Mouse (Mus musculus) intestine, embryonic 15.5 days (tissue): ENCODE data around the gene Hcar1. TPM values are rescaled to one million over a fixed set of nuclear protein-coding genes. Genes with fewer than 3 reads are reported as not detected.

Experiments
- ATAC-seq: fragments of 200-750 bp; cut with Nextera tagmentation; 2 replicates; pipeline ENCODE4 v1.8.0; 2017; ENCODE audit warnings: moderate TSS enrichment, moderate library complexity
- H3K27ac ChIP-seq: fragments of 300-500 bp; sonication (generic); 2 replicates; pipeline ENCODE4 v1.5.1; 2015; ENCODE audit warnings: mild to moderate bottlenecking, inconsistent platforms
- H3K27me3 ChIP-seq: fragments of 300-500 bp; sonication (generic); replicated peaks from 2 replicates; pipeline ENCODE4 v1.6.1; 2015; ENCODE audit warnings: inconsistent platforms
- H3K36me3 ChIP-seq: fragments of 300-500 bp; sonication (generic); 2 replicates; pipeline ENCODE4 v1.6.1; 2015; ENCODE audit warnings: inconsistent platforms
- H3K4me1 ChIP-seq: fragments of 300-500 bp; sonication (generic); replicated peaks from 2 replicates; pipeline ENCODE4 v1.6.1; 2015; ENCODE audit warnings: inconsistent platforms
- H3K4me2 ChIP-seq: fragments of 300-500 bp; sonication (generic); replicated peaks from 2 replicates; pipeline ENCODE4 v1.6.1; 2015; ENCODE audit warnings: mild to moderate bottlenecking, inconsistent platforms
- H3K4me3 ChIP-seq: fragments of 300-500 bp; sonication (generic); replicated peaks from 2 replicates; pipeline ENCODE4 v1.5.1; 2015; ENCODE audit warnings: inconsistent platforms
- H3K9ac ChIP-seq: fragments of 300-500 bp; sonication (generic); 2 replicates; pipeline ENCODE4 v1.6.1; 2015; ENCODE audit warnings: inconsistent platforms
- H3K9me3 ChIP-seq: fragments of 300-500 bp; sonication (generic); 2 replicates; pipeline ENCODE4 v1.6.1; 2016; ENCODE audit warnings: inconsistent platforms
- WGBS: fragments of 180-500 bp; shearing (Covaris S2); methylation state at CpG from one replicate; pipeline ENCODE4 v1.1.7; 2015; 5-methylcytosine and 5-hydroxymethylcytosine counted together
- polyA plus RNA-seq: library from polyadenylated mRNA; unstranded; fragments of >200 nt; fragmentation: Nextera tagmentation; extraction: Ambion mirVana; gene quantifications from 2 replicates; pipeline ENCODE4 v1.2.1, GENCODE M21; 2015

Hcar1 gene
- 2.3 and 2.8 TPM in 2 replicates for polyA plus RNA-seq

GRCm38 (mm10) chr5:123879928-123880327 is at the start of gene Hcar1:
Gene Hcar1 (minus strand): TSS chr5:123880020.
- peak within 1 kb of the TSS; percentile 39 for H3K9ac ChIP-seq
- no peaks in the 10 kb centered on the region for H3K36me3 ChIP-seq
- peak within 1 kb of the TSS; percentile 22 for H3K4me3 ChIP-seq
- WGBS: 15% methylated on average over 12 of the region's 12 CpGs
- peak; percentile 88 for ATAC-seq
- H3K9me3 ChIP-seq: no peaks in the 10 kb centered on the region
- H3K27ac ChIP-seq: peak within 1 kb of the TSS; percentile 79
- H3K4me2 ChIP-seq: peak within 1 kb of the TSS; percentile 54
- H3K27me3 ChIP-seq: no peaks in the 10 kb centered on the region
- H3K4me1 ChIP-seq: peaks cover 20% of the 10 kb centered on the region

GRCm38 (mm10) chr5:123927118-123927517 is 47.3 kb upstream of the Hcar1 start, which contains the start of gene Gm43518:
Gene Gm43518 (plus strand): TSS chr5:123927418.
- Histone ChIP-seq H3K4me1 (peaks cover 2% of the 10 kb centered on the region; the same call in 1 of the 2 replicates), H3K9me3 (no peaks in the 10 kb centered on the region), H3K27me3 (no peaks in the 10 kb centered on the region), H3K36me3 (peaks cover 31% of the 10 kb centered on the region), H3K4me3 (no peak within 1 kb of the TSS), H3K4me2 (no peak within 1 kb of the TSS), H3K27ac (no peak within 1 kb of the TSS), H3K9ac (no peak within 1 kb of the TSS)
- no peak for ATAC-seq
- WGBS: 94% methylated on average over 9 of the region's 9 CpGs

GRCm38 (mm10) chr5:123922112-123922511 is 42.3 kb upstream of the Hcar1 start:
- Histone ChIP-seq H3K9ac (no peak overlapping the region), H3K36me3 (peaks cover 37% of the 10 kb centered on the region), H3K27me3 (no peaks in the 10 kb centered on the region), H3K4me1 (no peaks in the 10 kb centered on the region), H3K4me3 (no peak overlapping the region), H3K4me2 (no peak overlapping the region), H3K27ac (no peak overlapping the region), H3K9me3 (no peaks in the 10 kb centered on the region)
- no peak for ATAC-seq
- 91% methylated on average over 6 of the region's 6 CpGs for WGBS

GRCm38 (mm10) chr5:123914852-123915251 is 35.0 kb upstream of the Hcar1 start:
- 96% methylated on average over 3 of the region's 3 CpGs for WGBS
- no peak overlapping the region for H3K27ac ChIP-seq
- H3K36me3 ChIP-seq: peaks cover 20% of the 10 kb centered on the region
- H3K4me1 ChIP-seq: no peaks in the 10 kb centered on the region
- H3K9me3 ChIP-seq: no peaks in the 10 kb centered on the region
- no peak overlapping the region for H3K4me3 ChIP-seq
- no peak for ATAC-seq
- H3K9ac ChIP-seq: no peak overlapping the region
- H3K27me3 ChIP-seq: no peaks in the 10 kb centered on the region
- H3K4me2 ChIP-seq: no peak overlapping the region

- Histone ChIP-seq H3K4me2 (peak overlapping the region; percentile 76), H3K27me3 (no peaks in the 10 kb centered on the region), H3K4me3 (peak overlapping the region; percentile 99), H3K4me1 (peaks cover 10% of the 10 kb centered on the region), H3K9ac (peak overlapping the region; percentile 98), H3K36me3 (peaks cover 8% of the 10 kb centered on the region), H3K9me3 (no peaks in the 10 kb centered on the region), H3K27ac (peak overlapping the region; percentile 85)
- 4% methylated on average over 10 of the region's 10 CpGs for WGBS
- ATAC-seq: no peak
These were observed 27.8 kb upstream of the Hcar1 start for GRCm38 (mm10) chr5:123907631-123907977.

- H3K9ac ChIP-seq: peak within 1 kb of the TSS; percentile 98
- peak within 1 kb of the TSS; percentile 99 for H3K4me3 ChIP-seq
- H3K4me2 ChIP-seq: peak within 1 kb of the TSS; percentile 76
- H3K36me3 ChIP-seq: peaks cover 8% of the 10 kb centered on the region
- no peaks in the 10 kb centered on the region for H3K9me3 ChIP-seq
- peak within 1 kb of the TSS; percentile 85 for H3K27ac ChIP-seq
- WGBS: 1% methylated on average over 61 of the region's 61 CpGs
- peaks cover 10% of the 10 kb centered on the region for H3K4me1 ChIP-seq
- peak; percentile 97 for ATAC-seq
- H3K27me3 ChIP-seq: no peaks in the 10 kb centered on the region
These were observed 27.3 kb upstream of the Hcar1 start, which contains the start of gene Denr for GRCm38 (mm10) chr5:123906976-123907630. Gene Denr (plus strand): TSS chr5:123907175.

GRCm38 (mm10) chr5:123906146-123906975 is 26.5 kb upstream of the Hcar1 start:
- Histone ChIP-seq H3K9ac (no peak overlapping the region), H3K4me3 (no peak overlapping the region; the same call in 1 of the 2 replicates), H3K9me3 (no peaks in the 10 kb centered on the region), H3K27ac (no peak overlapping the region), H3K27me3 (no peaks in the 10 kb centered on the region), H3K36me3 (peaks cover 5% of the 10 kb centered on the region), H3K4me1 (peaks cover 10% of the 10 kb centered on the region), H3K4me2 (peak overlapping the region; percentile 43)
- ATAC-seq: no peak
- WGBS: 70% methylated on average over 17 of the region's 17 CpGs

GRCm38 (mm10) chr5:123904059-123904672 is 24.3 kb upstream of the Hcar1 start:
- ATAC-seq: no peak
- no peak overlapping the region for H3K27ac ChIP-seq
- H3K36me3 ChIP-seq: no peaks in the 10 kb centered on the region
- 69% methylated on average over 11 of the region's 11 CpGs for WGBS
- no peak overlapping the region for H3K4me3 ChIP-seq
- no peak overlapping the region for H3K9ac ChIP-seq
- H3K4me2 ChIP-seq: no peak overlapping the region
- H3K9me3 ChIP-seq: no peaks in the 10 kb centered on the region
- H3K4me1 ChIP-seq: peaks cover 10% of the 10 kb centered on the region
- H3K27me3 ChIP-seq: no peaks in the 10 kb centered on the region

GRCm38 (mm10) chr5:123897352-123897751 is 17.5 kb upstream of the Hcar1 start:
- Histone ChIP-seq H3K27me3 (no peaks in the 10 kb centered on the region), H3K27ac (no peak overlapping the region), H3K36me3 (no peaks in the 10 kb centered on the region), H3K9me3 (no peaks in the 10 kb centered on the region), H3K4me3 (no peak overlapping the region), H3K9ac (no peak overlapping the region), H3K4me1 (no peaks in the 10 kb centered on the region), H3K4me2 (no peak overlapping the region)
- no peak for ATAC-seq
- WGBS: 83% methylated on average over 13 of the region's 13 CpGs

- Histone ChIP-seq H3K4me1 (no peaks in the 10 kb centered on the region), H3K9me3 (no peaks in the 10 kb centered on the region), H3K36me3 (no peaks in the 10 kb centered on the region), H3K4me3 (no peak overlapping the region), H3K4me2 (no peak overlapping the region), H3K27ac (no peak overlapping the region), H3K27me3 (no peaks in the 10 kb centered on the region), H3K9ac (no peak overlapping the region)
- ATAC-seq: peak; percentile 39; the same call in 1 of the 2 replicates
- WGBS: 66% methylated on average over 11 of the region's 11 CpGs
These were observed 16.6 kb upstream of the Hcar1 start for GRCm38 (mm10) chr5:123896395-123896794.

- no peak overlapping the region for H3K27ac ChIP-seq
- no peaks in the 10 kb centered on the region for H3K27me3 ChIP-seq
- no peak overlapping the region for H3K9ac ChIP-seq
- H3K4me1 ChIP-seq: no peaks in the 10 kb centered on the region
- H3K36me3 ChIP-seq: no peaks in the 10 kb centered on the region
- no peaks in the 10 kb centered on the region for H3K9me3 ChIP-seq
- no peak overlapping the region for H3K4me2 ChIP-seq
- ATAC-seq: no peak
- H3K4me3 ChIP-seq: no peak overlapping the region
- WGBS: 95% methylated on average over 5 of the region's 5 CpGs
These were observed 13.7 kb upstream of the Hcar1 start for GRCm38 (mm10) chr5:123893520-123893919.

- Histone ChIP-seq H3K36me3 (no peaks in the 10 kb centered on the region), H3K9me3 (no peaks in the 10 kb centered on the region), H3K4me3 (no peak overlapping the region), H3K27me3 (no peaks in the 10 kb centered on the region), H3K4me2 (no peak overlapping the region), H3K4me1 (no peaks in the 10 kb centered on the region), H3K9ac (no peak overlapping the region), H3K27ac (no peak overlapping the region)
- 0 out of 2 replicates have a peak, but pooled peaks have one; percentile 36 for ATAC-seq
- WGBS: 41% methylated on average over 6 of the region's 6 CpGs
These were observed 11.8 kb upstream of the Hcar1 start for GRCm38 (mm10) chr5:123891669-123892068.
